Mouse (Mus musculus) frontal cortex, postnatal 14 days (tissue): ENCODE results near the gene Rbbp6.

Source experiments
- DNase-seq, 2 experiments: peaks; one replicate each; pipeline ENCODE4 v3.0.0; 2022; ENCODE audit warnings: low spot score in 2 of 2

The Rbbp6 gene

GRCm38 (mm10) chr7:122965386-122965785 is at the start of gene Rbbp6:
Rbbp6 (plus strand) TSS chr7:122965686.
- no peak for DNase-seq

- DNase-seq = peak in 1 of 2 experiments; percentile 21
Observed at GRCm38 (mm10) chr7:122919728-122920582, 45.5 kb upstream of the Rbbp6 start.

DNA sequence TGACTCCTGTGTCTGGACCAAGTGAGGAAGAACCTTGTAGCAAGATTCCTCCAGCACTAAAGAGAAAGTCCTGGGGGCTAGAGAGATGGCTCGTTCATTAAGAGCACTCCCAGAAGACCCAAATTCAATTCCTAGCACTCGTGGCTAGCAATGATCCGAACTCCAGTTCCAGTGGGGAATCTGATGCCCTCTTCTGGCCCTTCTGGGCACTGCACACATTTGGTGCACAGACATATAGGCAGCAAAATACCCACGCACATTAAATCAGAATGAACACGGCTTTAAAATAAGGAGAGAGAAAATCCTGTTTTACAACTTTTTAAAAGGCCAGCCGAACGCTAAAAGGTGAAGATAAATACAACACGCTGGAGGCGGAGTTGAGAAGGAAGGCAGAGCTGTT is 43.9 kb upstream of the Rbbp6 start:
- no peak for DNase-seq

- no peak for DNase-seq
Observed at GRCm38 (mm10) chr7:122924256-122924655, 41.2 kb upstream of the Rbbp6 start.

- DNase-seq = no peak
Observed at GRCm38 (mm10) chr7:122930494-122930893, 35.0 kb upstream of the Rbbp6 start.

DNA sequence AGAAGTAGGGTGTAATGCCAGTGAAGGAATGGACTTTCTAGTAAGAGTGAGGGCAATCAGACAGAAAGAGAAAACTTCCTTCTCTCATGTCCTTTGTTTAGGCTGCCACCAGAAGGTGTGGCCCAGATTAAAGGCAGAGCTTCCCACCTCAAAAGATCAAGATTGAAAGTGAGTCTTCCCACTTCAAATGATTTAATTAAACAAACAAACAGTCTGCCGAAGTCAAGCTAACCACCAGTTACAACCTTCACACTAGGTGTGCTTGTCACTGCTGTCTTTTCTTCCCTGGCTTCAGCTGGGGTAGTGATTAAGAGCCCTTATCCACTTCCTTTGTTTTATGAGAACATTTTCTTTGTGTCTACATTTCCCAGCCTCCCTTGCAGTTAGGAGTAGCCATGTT is 33.3 kb upstream of the Rbbp6 start:
- DNase-seq = no peak

GRCm38 (mm10) chr7:122936626-122937025 is 28.9 kb upstream of the Rbbp6 start:
- no peak for DNase-seq

- DNase-seq = no peak
Observed at GRCm38 (mm10) chr7:122938197-122938596, 27.3 kb upstream of the Rbbp6 start.

DNA sequence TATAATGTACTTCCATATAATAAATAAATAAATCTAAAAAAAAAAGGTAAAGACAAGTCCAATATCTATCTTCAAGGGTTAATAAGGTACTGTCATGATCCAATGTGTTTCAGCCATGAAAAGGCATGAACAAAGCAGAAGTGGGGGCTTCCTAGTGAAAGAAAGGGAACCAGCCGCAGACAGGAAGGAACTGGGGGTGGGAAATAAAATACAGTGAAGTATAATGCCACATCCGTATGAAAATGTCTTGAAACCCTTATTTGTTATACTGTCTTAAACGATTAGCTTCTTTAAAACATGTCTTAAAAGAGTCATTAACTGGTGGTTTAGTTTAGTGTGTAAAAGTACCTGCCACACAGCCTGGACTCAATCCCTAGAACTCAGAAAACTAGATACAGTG is 26.3 kb upstream of the Rbbp6 start:
- DNase-seq = no peak

- DNase-seq = no peak
Observed at GRCm38 (mm10) chr7:122940371-122941075, 25.0 kb upstream of the Rbbp6 start.

DNA sequence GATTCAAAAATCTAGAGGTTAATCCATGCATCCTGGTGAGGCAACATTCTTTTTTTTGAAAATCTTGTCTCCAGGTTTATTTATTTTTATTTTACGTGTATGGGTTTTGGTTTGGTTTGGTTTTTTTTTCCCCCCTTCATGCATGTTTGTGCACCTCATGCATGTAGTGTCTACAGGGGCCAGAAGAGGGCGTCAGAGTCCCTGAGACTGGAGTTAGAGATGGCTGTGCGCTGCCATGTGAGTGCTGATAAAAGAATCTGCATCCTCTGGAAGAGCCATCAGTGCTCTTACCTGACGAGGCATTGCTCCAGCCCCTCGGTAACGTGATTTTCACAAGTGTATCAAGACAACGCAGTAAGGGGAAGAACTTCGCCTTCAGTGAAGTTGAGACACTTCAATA is 23.4 kb upstream of the Rbbp6 start:
- DNase-seq = no peak

- DNase-seq = peak; percentile 46 to 81
Observed at GRCm38 (mm10) chr7:122945149-122945548, 20.3 kb upstream of the Rbbp6 start.

GRCm38 (mm10) chr7:122949268-122949667 is 16.2 kb upstream of the Rbbp6 start:
- no peak for DNase-seq

DNA sequence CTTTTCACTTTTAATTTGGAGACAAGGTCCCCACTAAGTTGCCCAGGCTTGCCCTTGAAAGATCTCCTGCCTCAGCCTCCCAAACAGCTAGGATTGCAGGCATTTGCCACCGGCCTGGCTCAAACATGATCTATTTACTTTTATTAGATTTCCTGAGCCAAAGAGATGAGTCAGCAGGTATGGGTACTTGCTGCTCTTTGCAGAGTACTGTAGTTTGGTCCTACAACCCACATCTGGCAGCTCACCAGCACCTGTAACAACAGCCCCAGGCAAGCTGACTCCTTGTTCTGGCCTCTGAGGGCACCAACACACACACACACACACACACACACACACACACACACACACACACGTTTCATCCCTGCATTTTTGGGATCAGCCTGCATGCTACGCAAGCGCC is 14.0 kb upstream of the Rbbp6 start:
- no peak for DNase-seq

DNA sequence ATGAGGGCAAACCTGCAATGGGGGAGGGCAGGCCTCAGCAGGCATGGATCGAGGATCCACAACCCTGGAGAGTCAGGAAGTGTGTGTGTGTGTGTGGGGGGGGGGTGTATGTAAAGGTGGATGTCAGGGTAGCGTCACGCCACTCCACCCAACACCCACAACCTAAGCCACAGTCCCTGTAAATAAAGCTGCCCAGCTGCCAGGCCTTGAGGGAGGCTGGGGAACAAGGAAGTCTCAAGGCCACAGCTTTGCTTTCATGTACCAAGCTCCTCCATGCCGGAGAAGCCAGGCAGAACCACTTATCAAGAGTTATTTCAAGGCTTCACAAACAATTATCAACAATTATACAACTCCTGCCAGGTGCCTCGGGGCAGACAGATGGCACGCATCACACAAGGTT is 13.4 kb upstream of the Rbbp6 start:
- DNase-seq = no peak

- no peak for DNase-seq
Observed at GRCm38 (mm10) chr7:122954451-122955225, 10.8 kb upstream of the Rbbp6 start.

- DNase-seq = no peak
Observed at GRCm38 (mm10) chr7:122955226-122955955, 10.1 kb upstream of the Rbbp6 start.

DNA sequence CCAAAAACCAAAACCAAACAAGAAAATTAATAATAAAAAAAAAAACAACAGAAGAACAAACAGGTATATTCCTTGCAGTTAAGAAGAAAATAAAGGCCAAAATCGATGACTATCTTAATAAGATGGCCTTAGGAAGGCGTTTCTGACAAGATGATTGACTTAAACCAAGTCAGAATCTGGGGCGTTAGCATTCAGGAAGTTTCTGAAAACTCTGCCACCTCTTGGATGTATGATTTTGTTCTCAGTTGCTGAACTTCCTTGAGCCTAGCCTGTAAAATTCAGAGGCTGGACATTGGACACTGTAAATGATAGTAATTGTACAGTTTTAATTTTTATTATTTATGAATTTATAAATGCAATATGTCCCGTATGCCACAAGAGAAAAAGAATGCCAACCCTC is 3.3 kb downstream of the Rbbp6 start:
- DNase-seq = no peak

- peak; percentile 87 to 90 for DNase-seq
Observed at GRCm38 (mm10) chr7:122969231-122970032, 3.9 kb downstream of the Rbbp6 start.

- peak; percentile 22 to 45 for DNase-seq
Observed at GRCm38 (mm10) chr7:122970119-122970781, 4.8 kb downstream of the Rbbp6 start.
